Mouse (Mus musculus): ENCODE measurements around the gene Efcab3. TPM values are rescaled to one million over a fixed set of nuclear protein-coding genes. Genes with fewer than 3 reads are reported as not detected.

The Efcab3 gene
- polyA plus RNA-seq, 1 experiment from 2014 or later, result not detected

GRCm38 (mm10) chr11:105161411-105161810 lies 98.0 kb downstream of the Efcab3 start:
- peaks cover 5% of the 10 kb centered on the region; the same call in 1 of the 2 replicates for H3K9me3 ChIP-seq (replicated peaks)
- no peak overlapping the region for H3K9ac ChIP-seq
- H3K27ac ChIP-seq (replicated peaks), result no peak overlapping the region
- 89% methylated on average over 2 of the region's 2 CpGs for WGBS
- ATAC-seq (ENCODE audit: insufficient number of reproducible peaks, low FRiP score, low TSS enrichment, low read depth), result no peak
- H3K4me3 ChIP-seq (replicated peaks), result no peak overlapping the region
- no peaks in the 10 kb centered on the region for H3K27me3 ChIP-seq
- no peaks in the 10 kb centered on the region for H3K36me3 ChIP-seq
- no peak overlapping the region for H3K4me2 ChIP-seq (replicated peaks)
- H3K4me1 ChIP-seq, result no peaks in the 10 kb centered on the region

- peaks cover 5% of the 10 kb centered on the region; the same call in 1 of the 2 replicates for H3K9me3 ChIP-seq (replicated peaks)
- ATAC-seq (ENCODE audit: insufficient number of reproducible peaks, low FRiP score, low TSS enrichment, low read depth), result no peak
- no peak overlapping the region for H3K4me2 ChIP-seq (replicated peaks)
- no peaks in the 10 kb centered on the region for H3K4me1 ChIP-seq
- H3K27ac ChIP-seq (replicated peaks), result no peak overlapping the region
- no peaks in the 10 kb centered on the region for H3K27me3 ChIP-seq
- H3K9ac ChIP-seq, result no peak overlapping the region
- WGBS, result 82% methylated on average over 69 of the region's 69 CpGs
- H3K36me3 ChIP-seq, result no peaks in the 10 kb centered on the region
- H3K4me3 ChIP-seq (replicated peaks), result no peak overlapping the region
These were observed 101.4 kb downstream of the Efcab3 start for GRCm38 (mm10) chr11:105164516-105165510.

GRCm38 (mm10) chr11:105166780-105167179 lies 103.4 kb downstream of the Efcab3 start:
- H3K27me3 ChIP-seq, result no peaks in the 10 kb centered on the region
- no peak overlapping the region for H3K27ac ChIP-seq (replicated peaks)
- peaks cover 5% of the 10 kb centered on the region; the same call in 1 of the 2 replicates for H3K9me3 ChIP-seq (replicated peaks)
- H3K4me3 ChIP-seq (replicated peaks), result no peak overlapping the region
- no peaks in the 10 kb centered on the region for H3K36me3 ChIP-seq
- H3K4me2 ChIP-seq (replicated peaks), result no peak overlapping the region
- WGBS, result 91% methylated on average over 10 of the region's 10 CpGs
- no peak for ATAC-seq (ENCODE audit: insufficient number of reproducible peaks, low FRiP score, low TSS enrichment, low read depth)
- H3K9ac ChIP-seq, result no peak overlapping the region
- no peaks in the 10 kb centered on the region for H3K4me1 ChIP-seq

Other genes starting within 250 kb of the Efcab3 start
- 35.1 and 38.2 TPM in 2 replicates for gene Mettl2, start 62.8 kb downstream of the Efcab3 start, polyA plus RNA-seq (2015; fragmentation: Nextera tagmentation; extraction: Ambion mirVana)
- gene Gm10842, start 83.3 kb downstream of the Efcab3 start, polyA plus RNA-seq (2015; fragmentation: Nextera tagmentation; extraction: Ambion mirVana), result not detected in 2 replicates
- 17.7 and 19.1 TPM in 2 replicates for gene Tlk2, start 115.2 kb downstream of the Efcab3 start, polyA plus RNA-seq (2015; fragmentation: Nextera tagmentation; extraction: Ambion mirVana)
- gene Mrc2, start 229.1 kb downstream of the Efcab3 start, polyA plus RNA-seq (2015; fragmentation: Nextera tagmentation; extraction: Ambion mirVana), result 34.5 and 35.7 TPM in 2 replicates